Mouse (Mus musculus): ENCODE data around the gene Celsr1. TPM values are rescaled to one million over a fixed set of nuclear protein-coding genes. Genes with fewer than 3 reads are reported as not detected.

The Celsr1 gene
- total and polyA plus RNA-seq, 3 experiments = not detected

DNA sequence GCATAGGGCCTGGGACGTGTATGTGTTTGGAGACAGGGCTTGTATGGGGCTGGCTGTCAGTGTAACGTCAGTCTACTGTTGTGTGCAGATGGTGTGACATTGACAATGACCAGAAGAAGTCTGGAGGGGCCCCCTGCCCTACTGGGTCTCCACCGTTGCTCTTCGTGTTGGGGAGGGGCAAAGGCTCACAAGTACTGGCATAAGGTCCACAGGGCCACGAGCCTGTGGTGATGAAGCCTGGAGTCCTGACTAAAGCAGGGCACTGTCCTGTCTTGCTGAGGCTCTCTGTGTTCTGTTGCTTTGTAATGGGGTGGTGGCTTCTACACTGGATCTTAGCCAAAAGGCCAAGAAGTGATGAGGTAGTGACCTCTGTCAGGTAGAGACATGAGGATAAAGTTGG is 44.4 kb upstream of the Celsr1 start:
- Histone ChIP-seq H3K79me2 (replicated peaks; ENCODE audit: control insufficient read depth, extremely low read depth, insufficient read depth, poor library complexity, severe bottlenecking) (no peaks in the 10 kb centered on the region), H3K27ac (ENCODE audit: insufficient read depth, low read depth) (no peak overlapping the region), H3K36me3 (replicated peaks in 1 of 2; ENCODE audit: control insufficient read depth in 1 of 2, insufficient read depth in 1 of 2, low read length in 1 of 2) (no peaks in the 10 kb centered on the region), H3K4me1 (ENCODE audit: control insufficient read depth in 1 of 2, insufficient read depth in 2 of 2) (peaks cover 0 to 6% of the 10 kb centered on the region in 2 experiments; a peak in 2 of 4 replicates), H3K9me3 (replicated peaks; ENCODE audit: low read length) (no peaks in the 10 kb centered on the region), H3K9ac (ENCODE audit: insufficient read depth, low read depth) (no peak overlapping the region), H3K27me3 (replicated peaks) (peaks cover 34% of the 10 kb centered on the region), H3K4me2 (ENCODE audit: insufficient read depth, low read depth, poor library complexity, severe bottlenecking) (no peak overlapping the region), H3K4me3 (replicated peaks in 1 of 3; ENCODE audit: low read depth in 2 of 3, low read length in 2 of 3, poor library complexity in 1 of 3) (no peak overlapping the region)
- TF ChIP-seq MAZ (IDR thresholded peaks at IDR 0.05; ENCODE audit: low read depth, low read length) = no peak
- TF ChIP-seq MEF2A (IDR thresholded peaks at IDR 0.05; ENCODE audit: borderline replicate concordance, low read depth, low read length) = no peak
- no peak for TF ChIP-seq JUN (IDR thresholded peaks at IDR 0.05; ENCODE audit: insufficient read depth, low read depth, low read length)
- no peak for TF ChIP-seq USF2 (conservative IDR thresholded peaks at IDR 0.05; ENCODE audit: low read depth, low read length)
- TF ChIP-seq UBTF (IDR thresholded peaks at IDR 0.05; ENCODE audit: low read depth, low read length) = no peak
- TF ChIP-seq E2F4 (IDR thresholded peaks at IDR 0.05; ENCODE audit: insufficient replicate concordance, low read depth, low read length) = no peak
- no peak for TF ChIP-seq BHLHE40 (IDR thresholded peaks at IDR 0.05; ENCODE audit: low read depth, low read length)
- no peak for TF ChIP-seq NELFE (IDR thresholded peaks at IDR 0.05; ENCODE audit: low read depth, low read length)
- TF ChIP-seq ETS1 (conservative IDR thresholded peaks at IDR 0.05; ENCODE audit: low read depth, low read length) = no peak
- TF ChIP-seq POLR2A (IDR thresholded peaks at IDR 0.05; ENCODE audit: low read depth, low read length) = no peak
- TF ChIP-seq CHD2 (IDR thresholded peaks at IDR 0.05; ENCODE audit: low read length) = no peak
- TF ChIP-seq USF1 (IDR thresholded peaks at IDR 0.05; ENCODE audit: low read depth, low read length) = no peak
- TF ChIP-seq ZNF384 (IDR thresholded peaks at IDR 0.05; ENCODE audit: low read depth, low read length) = no peak
- no peak for TF ChIP-seq GABPA (IDR thresholded peaks at IDR 0.05; ENCODE audit: insufficient replicate concordance, low read depth, low read length)
- no peak for TF ChIP-seq SIN3A (IDR thresholded peaks at IDR 0.05; ENCODE audit: low read length)
- TF ChIP-seq PAX5 (IDR thresholded peaks at IDR 0.05; ENCODE audit: low read length) = no peak
- no peak for TF ChIP-seq ZKSCAN1 (IDR thresholded peaks at IDR 0.05; ENCODE audit: borderline replicate concordance, low read depth, low read length)
- in situ Hi-C loops (cut with MboI; ENCODE audit: low pct_ligation_motif_present, low pct_unique_long_range_greater_than_20kb, low sequenced_read_pairs) (no loop called here), dilution Hi-C loops (cut with MboI; ENCODE audit: extremely low pct_ligation_motif_present, extremely low pct_unique_long_range_greater_than_20kb, low sequenced_read_pairs) (no loop called here)
- DNase-seq (ENCODE audit: extremely low read depth) = no peak

DNA sequence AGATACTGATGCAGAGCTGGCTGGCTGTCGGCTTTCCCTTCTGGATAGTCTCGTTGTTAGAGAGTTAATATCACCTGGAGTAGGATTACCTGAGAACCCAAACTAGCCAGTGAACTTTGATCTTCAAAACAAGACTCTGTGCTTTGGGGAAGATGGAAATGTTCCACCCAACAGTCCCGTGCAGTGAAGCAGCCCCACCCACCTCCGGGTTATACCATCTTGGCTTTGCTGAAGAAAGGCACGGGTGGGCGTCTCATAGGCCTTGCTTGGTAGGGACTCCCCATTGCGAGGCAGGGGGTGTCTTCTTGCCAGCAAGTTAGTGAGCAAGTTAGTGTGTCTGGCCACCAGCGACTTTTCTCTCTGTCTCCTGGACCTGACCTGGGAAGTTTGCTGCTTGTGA is 42.8 kb upstream of the Celsr1 start:
- no peaks in the 10 kb centered on the region for H3K9me3 ChIP-seq (replicated peaks; ENCODE audit: low read length)
- TF ChIP-seq HCFC1 (IDR thresholded peaks at IDR 0.05; ENCODE audit: low read depth, low read length) (no peak), MAZ (IDR thresholded peaks at IDR 0.05; ENCODE audit: low read depth, low read length) (no peak), USF2 (conservative IDR thresholded peaks at IDR 0.05; ENCODE audit: low read depth, low read length) (no peak), MAFK (IDR thresholded peaks at IDR 0.05; ENCODE audit: insufficient replicate concordance, low read length) (no peak), ZMIZ1 (IDR thresholded peaks at IDR 0.05; ENCODE audit: low read depth, low read length) (no peak), E2F4 (IDR thresholded peaks at IDR 0.05; ENCODE audit: insufficient replicate concordance, low read depth, low read length) (no peak), MYC (IDR thresholded peaks at IDR 0.05; ENCODE audit: low read depth, low read length) (no peak), NRF1 (IDR thresholded peaks at IDR 0.05; ENCODE audit: low read depth, low read length) (no peak), JUN (IDR thresholded peaks at IDR 0.05; ENCODE audit: insufficient read depth, low read depth, low read length) (no peak), GABPA (IDR thresholded peaks at IDR 0.05; ENCODE audit: insufficient replicate concordance, low read depth, low read length) (no peak), RCOR1 (conservative IDR thresholded peaks at IDR 0.05; ENCODE audit: low read depth, low read length) (no peak), ZKSCAN1 (IDR thresholded peaks at IDR 0.05; ENCODE audit: borderline replicate concordance, low read depth, low read length) (no peak), POLR2A (IDR thresholded peaks at IDR 0.05; ENCODE audit: low read depth, low read length) (no peak), TBP (conservative IDR thresholded peaks at IDR 0.05; ENCODE audit: low read depth, low read length) (no peak), UBTF (IDR thresholded peaks at IDR 0.05; ENCODE audit: low read depth, low read length) (no peak), BHLHE40 (IDR thresholded peaks at IDR 0.05; ENCODE audit: low read depth, low read length) (no peak)

More for the DNA sequence above, 42.8 kb upstream of the Celsr1 start:
- Histone ChIP-seq H3K4me2 (ENCODE audit: insufficient read depth, low read depth, poor library complexity, severe bottlenecking) (no peak overlapping the region), H3K9ac (ENCODE audit: insufficient read depth, low read depth) (no peak overlapping the region), H3K4me1 (ENCODE audit: control insufficient read depth in 1 of 2, insufficient read depth in 2 of 2) (peaks cover 0 to 17% of the 10 kb centered on the region in 2 experiments; a peak in 2 of 4 replicates), H3K36me3 (replicated peaks in 1 of 2; ENCODE audit: control insufficient read depth in 1 of 2, insufficient read depth in 1 of 2, low read length in 1 of 2) (no peaks in the 10 kb centered on the region), H3K4me3 (replicated peaks in 1 of 3; ENCODE audit: low read depth in 2 of 3, low read length in 2 of 3, poor library complexity in 1 of 3) (no peak overlapping the region), H3K79me2 (replicated peaks; ENCODE audit: control insufficient read depth, extremely low read depth, insufficient read depth, poor library complexity, severe bottlenecking) (no peaks in the 10 kb centered on the region), H3K27me3 (replicated peaks) (peaks cover 24% of the 10 kb centered on the region), H3K27ac (ENCODE audit: insufficient read depth, low read depth) (no peak overlapping the region)
- dilution Hi-C loops (cut with MboI; ENCODE audit: extremely low pct_ligation_motif_present, extremely low pct_unique_long_range_greater_than_20kb, low sequenced_read_pairs) (no loop called here), in situ Hi-C loops (cut with MboI; ENCODE audit: low pct_ligation_motif_present, low pct_unique_long_range_greater_than_20kb, low sequenced_read_pairs) (no loop called here)
- no peak for DNase-seq (ENCODE audit: extremely low read depth)
